Mouse (Mus musculus) forebrain, embryonic 13.5 days (tissue): Measurements from ENCODE around the gene Sh3pxd2a. TPM values are rescaled to one million over a fixed set of nuclear protein-coding genes. Genes with fewer than 3 reads are reported as not detected.
A peak's percentile ranks its signal among the peaks of the same experiment; 100 is the strongest.

Source experiments
- ATAC-seq: fragments of 200-750 bp; cut with Nextera tagmentation; 2 replicates; pipeline ENCODE4 v1.8.0; 2017
- H3K27ac ChIP-seq: fragments of 300-500 bp; sonication (generic); 2 replicates; pipeline ENCODE4 v1.5.1; 2015; ENCODE audit warnings: inconsistent platforms, mild to moderate bottlenecking, moderate library complexity
- H3K27me3 ChIP-seq: fragments of 300-500 bp; sonication (generic); 2 replicates; pipeline ENCODE4 v1.6.1; 2015; ENCODE audit warnings: mild to moderate bottlenecking, inconsistent platforms
- H3K36me3 ChIP-seq: fragments of 300-500 bp; sonication (generic); 2 replicates; pipeline ENCODE4 v1.6.1; 2015; ENCODE audit warnings: mild to moderate bottlenecking, inconsistent platforms; ENCODE audit not compliant: poor library complexity, severe bottlenecking
- H3K4me1 ChIP-seq: fragments of 300-500 bp; sonication (generic); 2 replicates; pipeline ENCODE4 v1.6.1; 2015; ENCODE audit warnings: inconsistent platforms
- H3K4me2 ChIP-seq: fragments of 300-500 bp; sonication (generic); 2 replicates; pipeline ENCODE4 v1.6.1; 2015; ENCODE audit warnings: inconsistent platforms, mild to moderate bottlenecking, moderate library complexity
- H3K4me3 ChIP-seq: fragments of 300-500 bp; sonication (generic); 2 replicates; pipeline ENCODE4 v1.5.1; 2015; ENCODE audit warnings: mild to moderate bottlenecking, inconsistent platforms
- H3K9ac ChIP-seq: fragments of 300-500 bp; sonication (generic); 2 replicates; pipeline ENCODE4 v1.6.1; 2015; ENCODE audit warnings: mild to moderate bottlenecking, inconsistent platforms
- H3K9me3 ChIP-seq: fragments of 300-500 bp; sonication (generic); replicated peaks from 2 replicates; pipeline ENCODE4 v1.6.1; 2016; ENCODE audit warnings: inconsistent platforms
- WGBS: fragments of 180-500 bp; shearing (Covaris S2); methylation state at CpG from one replicate; pipeline ENCODE4 v1.1.7; 2015; 5-methylcytosine and 5-hydroxymethylcytosine counted together
- polyA plus RNA-seq: library from polyadenylated mRNA; unstranded; fragments of >200 nt; fragmentation: Nextera tagmentation; extraction: Ambion mirVana; gene quantifications from 2 replicates; pipeline ENCODE4 v1.2.1, GENCODE M21; 2015

The Sh3pxd2a gene
- polyA plus RNA-seq, 1 experiment from 2014 or later: 3.6 TPM

DNA sequence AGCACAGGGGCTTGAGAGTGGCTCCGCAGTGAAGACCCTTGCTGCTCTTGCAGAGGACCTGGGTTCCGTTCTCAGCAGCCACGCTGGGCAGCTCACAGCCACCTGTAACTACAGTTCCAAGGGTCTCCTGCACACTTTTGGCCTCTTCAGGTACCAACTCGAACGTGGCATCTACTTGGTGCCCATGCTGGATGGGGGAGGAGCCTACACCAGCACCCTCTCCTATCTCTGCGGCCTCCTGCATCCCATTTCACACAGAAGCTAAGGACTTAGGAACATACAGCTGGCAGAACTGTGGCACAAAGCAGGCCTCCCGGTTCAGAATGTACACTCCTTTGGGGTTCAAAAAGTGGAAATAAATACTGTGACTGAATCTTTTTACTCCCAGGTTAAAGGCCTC lies 127.0 kb downstream of the Sh3pxd2a start:
- Histone ChIP-seq H3K4me1 (peaks cover 41% of the 10 kb centered on the region), H3K4me2 (no peak overlapping the region), H3K27ac (no peak overlapping the region), H3K4me3 (no peak overlapping the region), H3K27me3 (peaks cover 18% of the 10 kb centered on the region), H3K36me3 (no peaks in the 10 kb centered on the region), H3K9me3 (no peaks in the 10 kb centered on the region), H3K9ac (no peak overlapping the region)
- 74% methylated on average over 7 of the region's 7 CpGs for WGBS
- ATAC-seq: peak; percentile 8; the same call in 1 of the 2 replicates

GRCm38 (mm10) chr19:47335262-47335661 lies 128.9 kb downstream of the Sh3pxd2a start:
- H3K4me1 ChIP-seq: peaks cover 52% of the 10 kb centered on the region
- H3K9me3 ChIP-seq: no peaks in the 10 kb centered on the region
- peak overlapping the region; percentile 44; the same call in 1 of the 2 replicates for H3K27ac ChIP-seq
- no peak overlapping the region for H3K9ac ChIP-seq
- no peak overlapping the region for H3K4me3 ChIP-seq
- ATAC-seq: no peak
- no peaks in the 10 kb centered on the region for H3K36me3 ChIP-seq
- WGBS: 75% methylated on average over 6 of the region's 6 CpGs
- H3K27me3 ChIP-seq: peaks cover 10% of the 10 kb centered on the region; the same call in 1 of the 2 replicates
- no peak overlapping the region for H3K4me2 ChIP-seq

GRCm38 (mm10) chr19:47334713-47335112 lies 129.5 kb downstream of the Sh3pxd2a start:
- peak overlapping the region; percentile 44; the same call in 1 of the 2 replicates for H3K27ac ChIP-seq
- H3K4me3 ChIP-seq: no peak overlapping the region
- H3K4me2 ChIP-seq: 0 out of 2 replicates have a peak overlapping the region, but pooled peaks have one; percentile 5
- ATAC-seq: no peak
- peaks cover 5% of the 10 kb centered on the region; the same call in 1 of the 2 replicates for H3K27me3 ChIP-seq
- peaks cover 52% of the 10 kb centered on the region for H3K4me1 ChIP-seq
- H3K9me3 ChIP-seq: no peaks in the 10 kb centered on the region
- H3K36me3 ChIP-seq: no peaks in the 10 kb centered on the region
- peak overlapping the region; percentile 37; the same call in 1 of the 2 replicates for H3K9ac ChIP-seq
- 44% methylated on average over 17 of the region's 17 CpGs for WGBS

- Histone ChIP-seq H3K27ac (peak overlapping the region; percentile 49), H3K9ac (0 out of 2 replicates have a peak overlapping the region, but pooled peaks have one; percentile 19), H3K4me3 (no peak overlapping the region), H3K4me2 (peak overlapping the region; percentile 9; the same call in 1 of the 2 replicates), H3K27me3 (no peaks in the 10 kb centered on the region), H3K9me3 (no peaks in the 10 kb centered on the region), H3K36me3 (no peaks in the 10 kb centered on the region), H3K4me1 (peaks cover 47% of the 10 kb centered on the region)
- WGBS: 21% methylated on average over 10 of the region's 10 CpGs
- ATAC-seq: peak; percentile 61
These were observed 133.4 kb downstream of the Sh3pxd2a start for GRCm38 (mm10) chr19:47330743-47331227.

GRCm38 (mm10) chr19:47329102-47329501 lies 135.1 kb downstream of the Sh3pxd2a start:
- Histone ChIP-seq H3K4me2 (no peak overlapping the region), H3K36me3 (no peaks in the 10 kb centered on the region), H3K9me3 (no peaks in the 10 kb centered on the region), H3K27me3 (no peaks in the 10 kb centered on the region), H3K4me1 (peaks cover 32% of the 10 kb centered on the region), H3K27ac (no peak overlapping the region), H3K9ac (no peak overlapping the region), H3K4me3 (no peak overlapping the region)
- ATAC-seq: no peak
- WGBS: 79% methylated on average over 1 of the region's 1 CpGs

- Histone ChIP-seq H3K4me1 (peaks cover 32% of the 10 kb centered on the region), H3K9ac (peak overlapping the region; percentile 38; the same call in 1 of the 2 replicates), H3K36me3 (no peaks in the 10 kb centered on the region), H3K27me3 (no peaks in the 10 kb centered on the region), H3K27ac (no peak overlapping the region), H3K9me3 (no peaks in the 10 kb centered on the region), H3K4me3 (no peak overlapping the region), H3K4me2 (no peak overlapping the region)
- ATAC-seq: peak; percentile 28; the same call in 1 of the 2 replicates
- 32% methylated on average over 11 of the region's 11 CpGs for WGBS
These were observed 136.0 kb downstream of the Sh3pxd2a start for GRCm38 (mm10) chr19:47327896-47328882.

GRCm38 (mm10) chr19:47325881-47326280 lies 138.3 kb downstream of the Sh3pxd2a start:
- H3K27me3 ChIP-seq: no peaks in the 10 kb centered on the region
- 29% methylated on average over 5 of the region's 5 CpGs for whole genome bisulfite sequencing
- ATAC-seq: no peak
- H3K9me3 ChIP-seq: no peaks in the 10 kb centered on the region
- H3K4me3 ChIP-seq: no peak overlapping the region
- H3K27ac ChIP-seq: no peak overlapping the region
- no peak overlapping the region for H3K9ac ChIP-seq
- peaks cover 30% of the 10 kb centered on the region for H3K4me1 ChIP-seq
- H3K4me2 ChIP-seq: no peak overlapping the region
- H3K36me3 ChIP-seq: no peaks in the 10 kb centered on the region

DNA sequence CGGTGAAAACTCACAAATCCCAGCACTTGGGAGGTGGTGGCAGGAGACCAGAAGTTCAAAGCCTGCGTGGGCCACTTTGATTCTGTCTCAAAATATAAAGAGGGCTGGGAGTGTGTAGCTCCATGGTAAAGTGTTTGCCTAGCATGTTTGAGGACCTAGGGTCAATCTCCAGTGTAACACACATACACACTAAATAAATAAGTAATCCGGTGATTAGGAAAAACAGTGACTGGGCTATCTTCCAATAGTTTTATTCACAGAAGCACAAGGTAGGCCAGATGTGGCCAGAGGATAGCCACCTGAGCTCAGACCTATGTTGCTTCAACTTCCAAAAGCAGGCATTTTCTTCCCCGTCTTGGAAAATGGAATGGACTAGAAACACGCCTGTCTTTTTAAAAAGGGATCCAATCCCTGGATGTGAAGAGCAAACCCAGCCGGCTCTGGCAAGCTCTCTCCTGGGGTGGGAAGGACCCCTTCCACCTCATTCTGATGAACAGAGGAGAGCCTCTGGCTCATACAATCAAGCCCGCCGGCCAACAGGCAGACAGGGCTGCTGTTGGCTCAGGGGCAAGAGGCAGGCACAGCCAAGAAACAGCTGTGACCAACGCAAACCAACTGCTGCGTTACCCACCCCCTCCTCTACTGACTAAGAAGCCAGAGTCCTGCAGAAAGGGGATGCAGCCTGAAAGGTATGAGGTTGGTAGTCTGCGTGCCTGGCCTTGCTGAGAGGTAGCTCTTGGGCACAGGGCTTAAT lies 140.9 kb downstream of the Sh3pxd2a start:
- ATAC-seq: no peak
- H3K4me3 ChIP-seq: no peak overlapping the region
- H3K9me3 ChIP-seq: no peaks in the 10 kb centered on the region
- WGBS: 72% methylated on average over 11 of the region's 11 CpGs
- no peaks in the 10 kb centered on the region for H3K36me3 ChIP-seq
- no peaks in the 10 kb centered on the region for H3K27me3 ChIP-seq
- H3K4me2 ChIP-seq: no peak overlapping the region
- H3K4me1 ChIP-seq: peaks cover 38% of the 10 kb centered on the region
- H3K9ac ChIP-seq: no peak overlapping the region
- H3K27ac ChIP-seq: no peak overlapping the region

- Histone ChIP-seq H3K9ac (no peak overlapping the region; the same call in 1 of the 2 replicates), H3K27me3 (0 out of 2 replicates have a peak, but pooled peaks cover 3% of the 10 kb centered on the region), H3K4me3 (no peak overlapping the region), H3K9me3 (no peaks in the 10 kb centered on the region), H3K27ac (no peak overlapping the region), H3K4me2 (no peak overlapping the region), H3K4me1 (peaks cover 52% of the 10 kb centered on the region), H3K36me3 (no peaks in the 10 kb centered on the region)
- 29% methylated on average over 8 of the region's 8 CpGs for WGBS
- ATAC-seq: no peak
These were observed 143.9 kb downstream of the Sh3pxd2a start for GRCm38 (mm10) chr19:47320331-47320668.

DNA sequence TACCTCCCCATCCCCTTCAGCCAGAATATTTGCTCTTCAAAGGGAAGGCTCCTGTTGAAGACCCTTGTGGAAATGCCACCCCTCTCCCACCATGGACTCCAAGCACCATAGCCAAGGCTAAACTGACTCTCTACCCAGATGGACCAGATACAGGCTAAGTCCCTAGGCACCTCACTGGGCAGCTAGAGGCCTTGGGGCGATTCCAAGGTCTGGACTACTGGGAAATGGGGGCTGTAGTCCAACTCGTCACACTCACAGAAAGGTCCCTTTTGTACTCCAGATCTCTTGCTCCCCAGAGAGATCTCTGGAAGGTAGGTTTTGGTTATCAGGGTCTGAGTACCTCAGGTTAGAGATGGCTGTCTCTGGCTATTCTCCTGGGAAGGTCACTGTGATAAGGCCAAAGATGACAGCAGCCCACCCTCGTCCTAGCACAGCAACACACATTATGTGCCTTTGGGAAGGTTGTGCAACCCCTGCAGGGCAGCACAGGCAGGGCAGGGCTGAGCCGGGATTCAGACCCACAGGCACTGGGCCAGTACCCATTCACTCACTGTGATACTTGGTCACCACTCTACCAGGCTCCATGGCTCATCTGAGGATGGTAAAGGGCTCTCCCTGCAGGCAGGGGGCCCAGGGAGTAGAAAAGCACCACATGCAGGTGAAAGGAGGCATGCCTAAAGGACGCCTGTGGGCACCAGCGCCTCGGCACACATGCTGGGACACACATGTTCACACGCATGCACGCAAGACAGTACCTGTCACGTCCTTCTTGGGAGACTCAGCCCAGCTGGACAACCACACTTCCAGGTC lies 144.5 kb downstream of the Sh3pxd2a start:
- H3K27me3 ChIP-seq: 0 out of 2 replicates have a peak, but pooled peaks cover 3% of the 10 kb centered on the region
- H3K4me1 ChIP-seq: peaks cover 58% of the 10 kb centered on the region
- H3K9me3 ChIP-seq: no peaks in the 10 kb centered on the region
- no peak overlapping the region for H3K4me2 ChIP-seq
- ATAC-seq: no peak
- H3K36me3 ChIP-seq: no peaks in the 10 kb centered on the region
- no peak overlapping the region for H3K27ac ChIP-seq
- H3K4me3 ChIP-seq: no peak overlapping the region
- 60% methylated on average over 10 of the region's 10 CpGs for WGBS
- H3K9ac ChIP-seq: no peak overlapping the region; the same call in 1 of the 2 replicates

GRCm38 (mm10) chr19:47319061-47319460 lies 145.1 kb downstream of the Sh3pxd2a start:
- ATAC-seq: no peak
- H3K4me2 ChIP-seq: no peak overlapping the region
- WGBS: 89% methylated on average over 8 of the region's 8 CpGs

More at GRCm38 (mm10) chr19:47319061-47319460, 145.1 kb downstream of the Sh3pxd2a start:
- Histone ChIP-seq H3K27me3 (0 out of 2 replicates have a peak, but pooled peaks cover 3% of the 10 kb centered on the region), H3K27ac (no peak overlapping the region), H3K36me3 (no peaks in the 10 kb centered on the region), H3K9ac (no peak overlapping the region), H3K4me1 (peaks cover 64% of the 10 kb centered on the region), H3K4me3 (no peak overlapping the region), H3K9me3 (no peaks in the 10 kb centered on the region)
